Mouse (Mus musculus) spleen, postnatal 14 days (tissue): ENCODE data around the gene Ezr.

Experiments
- DNase-seq, 2 experiments: peaks; one replicate each; pipeline ENCODE4 v3.0.0; 2021 to 2022; ENCODE audit warnings: low spot score in 2 of 2

The Ezr gene

GRCm38 (mm10) chr17:6782611-6783005, at the start of gene Ezr:
Ezr (minus strand) TSS chr17:6782784.
- peak; percentile 87 to 90 for DNase-seq

DNA sequence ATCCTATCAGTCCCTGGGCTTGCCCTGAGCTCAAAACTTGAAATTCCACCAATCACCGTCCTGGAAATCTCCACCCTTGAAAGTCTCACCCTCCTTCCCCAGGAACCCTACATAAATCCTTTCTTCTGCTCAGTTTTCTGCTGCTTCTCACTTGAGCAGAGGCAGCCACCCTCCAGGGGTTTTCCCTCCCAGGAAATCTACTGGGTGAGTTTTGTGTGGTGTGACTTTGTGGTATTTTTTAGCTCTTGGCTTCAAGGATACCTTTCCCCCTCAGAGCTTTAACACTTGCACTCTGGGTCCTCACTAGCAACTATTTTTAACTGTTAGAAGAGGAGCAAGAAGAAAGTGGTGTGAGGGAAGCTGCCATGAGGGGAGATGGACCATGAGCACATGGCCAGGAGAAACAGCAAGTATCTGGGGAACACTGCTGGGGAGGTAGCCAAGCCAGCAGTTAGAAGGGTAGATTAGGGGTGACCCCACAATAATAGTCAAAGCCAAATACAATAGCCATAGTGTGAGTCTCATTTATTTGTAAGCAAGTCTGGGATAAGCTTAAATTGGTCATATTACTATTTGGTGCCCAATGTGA, 47.5 kb upstream of the Ezr start:
- DNase-seq: no peak

DNA sequence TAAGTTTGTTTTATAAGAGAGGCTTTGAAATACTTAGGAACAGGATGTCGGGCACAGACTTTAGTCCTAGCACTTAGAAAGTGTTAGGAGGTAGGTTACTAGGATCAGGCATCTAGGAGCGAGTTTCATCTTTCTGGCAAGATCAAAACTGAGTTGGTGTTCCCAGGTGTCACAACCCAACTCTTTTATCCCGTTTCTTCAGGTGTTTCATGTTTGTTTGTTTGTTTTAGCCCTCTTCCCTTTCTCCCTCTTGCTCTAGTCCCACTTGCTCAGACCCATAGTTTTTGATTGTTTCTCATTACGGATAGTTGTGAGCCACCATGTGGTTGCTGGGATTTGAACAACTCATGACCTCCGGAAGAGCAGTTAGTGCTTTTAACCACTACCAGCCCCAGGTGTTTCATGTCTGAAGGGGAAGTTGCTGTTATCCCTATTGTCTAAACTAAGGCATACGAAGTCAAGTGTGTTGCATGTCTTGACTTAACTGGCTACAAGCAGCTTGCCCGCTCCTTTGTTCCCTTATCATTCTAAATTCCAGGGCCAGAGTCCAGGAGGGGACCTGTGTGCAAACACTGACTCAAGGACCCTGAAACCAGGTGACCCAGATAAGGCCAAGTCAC, 46.1 kb upstream of the Ezr start:
- DNase-seq: no peak

- DNase-seq: peak; percentile 96 to 98
Observed at GRCm38 (mm10) chr17:6827740-6828461, 45.3 kb upstream of the Ezr start.

DNA sequence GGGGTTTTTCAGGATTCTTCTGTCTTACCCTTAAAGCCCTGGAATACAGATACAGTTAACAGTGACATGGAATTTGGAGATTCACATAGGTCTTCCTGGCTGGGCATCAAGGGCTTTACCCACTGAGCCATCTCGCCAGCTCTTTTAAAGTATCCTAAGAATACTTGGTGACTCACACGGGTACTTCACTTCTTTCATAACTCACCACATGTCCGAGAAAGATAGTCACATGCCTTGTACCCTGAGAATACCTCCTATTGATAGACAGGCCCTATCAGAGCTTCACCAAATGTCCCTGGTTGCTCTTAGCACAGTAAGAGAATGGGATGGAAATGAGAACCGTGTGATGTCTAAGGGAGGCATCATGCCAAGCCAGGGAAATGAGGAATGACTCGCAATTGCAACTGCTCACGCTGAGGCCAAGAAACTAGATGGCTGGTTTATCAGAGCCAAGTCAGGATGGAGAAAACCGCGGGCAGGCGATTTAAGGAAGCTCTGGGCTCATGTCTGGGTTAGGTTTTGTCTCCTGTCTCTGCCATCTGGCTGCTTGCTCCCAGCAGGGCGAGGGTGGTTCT, 44.7 kb upstream of the Ezr start:
- DNase-seq: no peak

GRCm38 (mm10) chr17:6816796-6817195, 34.2 kb upstream of the Ezr start:
- no peak for DNase-seq

DNA sequence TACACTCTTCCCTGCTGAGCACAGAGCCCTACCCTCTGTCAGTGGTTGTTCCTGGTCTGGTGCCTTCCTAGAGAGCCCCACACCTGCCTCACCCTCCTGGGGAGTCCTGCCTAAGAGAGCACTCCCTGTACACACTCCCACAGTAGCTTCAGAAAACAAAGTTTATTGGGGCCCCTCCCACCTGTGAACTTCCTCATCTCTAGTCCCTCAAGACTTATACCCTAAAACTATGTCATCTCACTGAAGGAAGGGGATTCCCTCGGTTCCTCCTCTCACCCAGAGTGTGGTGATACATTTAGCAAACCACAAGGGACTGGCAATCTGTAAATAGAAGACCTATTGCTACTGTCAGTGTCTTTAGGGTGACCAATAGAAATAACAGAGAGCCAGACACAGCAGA, 33.6 kb upstream of the Ezr start:
- peak in 1 of 2 experiments; percentile 28 for DNase-seq

DNA sequence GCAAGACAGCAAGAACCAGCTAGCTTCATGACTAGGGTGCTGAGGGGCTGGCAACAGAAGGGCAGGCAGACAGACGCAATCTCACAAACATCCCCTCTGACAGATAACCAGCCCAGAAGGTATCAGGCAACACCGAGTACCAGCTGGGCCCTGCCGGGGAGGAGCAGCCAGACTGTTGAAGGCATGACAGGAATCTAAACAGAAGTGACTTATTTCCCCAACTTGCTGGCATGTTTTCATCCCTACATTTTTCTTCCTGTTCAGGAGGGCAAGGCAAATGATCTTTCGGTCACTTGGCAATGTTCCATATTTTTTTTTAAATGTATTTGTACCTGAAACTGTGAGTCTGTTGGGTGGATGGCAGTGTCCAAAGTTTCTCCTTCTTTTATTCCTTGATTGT, 32.1 kb upstream of the Ezr start:
- DNase-seq: no peak

DNA sequence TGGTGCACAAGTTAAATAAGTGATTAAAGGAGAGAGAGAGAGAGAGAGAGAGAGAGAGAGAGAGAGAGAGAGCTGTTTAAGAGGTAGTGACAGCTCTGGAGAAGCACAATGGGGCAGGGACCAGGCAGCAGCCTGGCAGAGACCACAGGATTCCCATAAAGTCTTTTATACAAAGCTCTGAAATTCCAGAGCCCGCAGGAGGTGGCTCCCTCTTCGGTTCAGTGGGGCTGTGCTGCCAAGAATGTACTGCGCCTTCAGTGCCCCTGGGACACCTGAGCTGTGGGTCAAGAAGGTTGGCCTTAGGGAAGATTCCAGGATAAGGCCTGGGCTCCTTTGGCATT, 30.2 kb upstream of the Ezr start:
- DNase-seq: no peak

DNA sequence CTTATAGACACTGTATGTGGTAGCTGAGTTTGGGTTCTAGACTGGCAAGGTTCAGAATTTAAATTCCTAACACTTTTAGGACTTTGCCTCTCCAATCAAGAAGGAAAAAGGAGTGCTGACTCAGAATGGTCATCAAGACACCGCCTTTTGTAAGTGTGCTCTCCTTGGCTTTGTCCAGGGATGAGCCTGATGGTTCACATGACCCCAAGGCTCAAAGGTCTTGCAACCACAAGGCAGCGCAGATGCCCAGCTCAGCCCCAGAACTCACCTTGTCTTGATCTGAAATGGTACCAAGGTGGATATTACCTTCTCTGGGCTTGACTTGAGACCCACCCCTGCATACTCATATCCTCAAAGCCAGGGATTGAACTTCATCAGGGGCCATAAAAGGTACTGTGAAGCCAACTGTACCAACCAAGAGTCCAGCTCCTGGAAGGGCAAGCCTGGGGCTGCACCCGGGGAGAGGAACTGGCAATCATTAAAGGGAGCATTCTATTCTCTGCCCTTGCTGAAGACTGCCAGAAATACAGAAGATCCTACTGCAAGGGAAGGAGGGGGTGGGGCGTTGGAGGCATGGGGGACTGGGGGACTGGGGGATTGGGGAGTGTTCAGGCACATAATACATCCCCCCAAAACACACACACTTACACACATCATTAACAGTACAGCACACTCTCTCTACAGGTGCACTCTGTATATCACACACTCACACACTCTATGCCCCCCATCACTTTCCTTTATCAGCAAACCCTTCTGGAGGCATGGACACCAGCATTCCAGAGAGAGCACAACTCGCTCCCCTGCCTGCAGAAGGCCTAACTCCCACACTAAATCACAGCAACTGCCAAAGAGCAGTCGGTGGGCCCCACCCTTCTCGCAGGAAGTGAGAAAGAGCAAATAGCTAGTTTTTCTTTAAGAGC, 29.6 kb upstream of the Ezr start:
- no peak for DNase-seq

DNA sequence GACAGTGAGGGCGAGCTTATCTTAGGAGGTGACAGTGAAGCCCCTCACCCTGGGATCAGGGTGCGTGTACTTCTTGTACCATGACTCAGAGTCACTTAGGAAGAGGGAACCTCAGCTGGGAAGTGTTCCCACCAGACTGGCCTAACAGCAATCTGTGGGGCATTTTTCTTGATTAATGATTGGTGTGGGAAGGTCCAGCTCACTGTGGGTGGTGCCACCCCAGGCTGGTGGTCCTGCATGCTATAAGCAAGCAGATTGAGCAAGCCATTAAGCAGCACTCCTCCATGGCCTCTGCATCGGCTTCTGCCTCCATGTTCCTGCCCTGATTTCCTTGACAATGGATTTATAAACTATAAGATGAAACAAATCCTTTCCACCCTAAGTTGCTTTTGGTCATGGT, 26.7 kb upstream of the Ezr start:
- DNase-seq: no peak

DNA sequence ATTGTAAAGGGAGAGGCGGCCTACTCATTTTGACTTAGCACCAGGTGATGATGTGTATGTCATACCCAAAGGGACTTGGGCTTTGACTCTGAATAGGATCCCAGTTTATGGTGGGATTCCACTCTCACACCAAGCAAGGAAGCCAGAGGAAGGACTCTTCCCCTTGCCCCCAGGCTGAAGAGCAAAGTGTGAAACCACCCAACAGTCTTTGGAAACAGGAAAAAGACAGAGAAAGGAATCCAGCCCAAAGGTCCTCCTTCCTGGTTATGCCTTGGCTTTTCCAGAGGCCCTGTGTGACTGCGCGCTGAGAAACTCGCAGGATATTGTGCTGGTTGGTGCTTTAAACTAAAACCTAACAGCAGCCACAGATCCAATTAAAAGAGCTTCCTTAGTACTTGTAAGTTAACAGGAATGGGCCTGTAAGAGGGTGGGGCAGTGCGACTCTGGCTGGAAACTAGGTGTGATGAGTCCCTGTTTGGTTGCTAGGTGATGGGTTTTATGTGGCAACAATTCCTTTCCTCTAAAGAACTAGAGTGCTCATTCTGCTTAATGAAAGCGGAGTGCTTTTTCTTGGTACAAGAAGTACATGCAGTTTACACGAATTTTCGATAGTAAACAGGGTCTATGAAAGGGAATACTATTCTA, 26.1 kb upstream of the Ezr start:
- DNase-seq: no peak

DNA sequence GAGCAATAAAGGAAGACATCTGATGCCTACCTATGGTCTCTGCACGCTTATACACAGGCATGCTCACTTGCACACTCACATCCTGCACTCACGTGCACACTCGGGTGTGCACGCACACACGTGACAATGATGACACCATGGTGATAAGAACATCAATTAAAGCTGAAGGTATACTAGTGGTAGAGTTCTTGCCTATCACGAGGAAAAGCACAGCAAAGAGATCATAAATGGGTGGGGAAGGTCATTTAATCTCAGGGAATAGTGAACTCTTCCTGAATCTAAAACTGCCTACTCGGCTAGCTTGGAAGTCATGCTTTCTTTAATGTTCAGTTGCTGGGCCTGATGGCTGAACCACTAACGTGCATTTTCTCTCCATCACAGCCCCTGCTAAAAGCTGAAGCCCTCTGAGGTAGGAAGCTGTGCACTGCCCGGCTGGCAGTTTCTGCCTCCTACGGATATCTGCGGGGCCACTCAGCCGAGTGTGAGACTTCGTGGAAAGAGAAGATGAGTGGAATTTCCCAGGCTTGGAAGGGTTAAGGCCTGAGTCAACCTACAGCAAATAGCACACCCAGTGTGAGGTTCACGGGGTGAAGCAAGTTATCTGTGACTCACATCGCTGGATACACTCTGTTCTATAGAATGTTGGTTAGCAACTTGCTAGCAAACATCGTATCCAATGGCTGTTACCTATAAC, 25.4 kb upstream of the Ezr start:
- DNase-seq: no peak

- DNase-seq: no peak
Observed at GRCm38 (mm10) chr17:6804853-6805543, 22.4 kb upstream of the Ezr start.

GRCm38 (mm10) chr17:6804111-6804510, 21.5 kb upstream of the Ezr start:
- DNase-seq: no peak

- no peak for DNase-seq
Observed at GRCm38 (mm10) chr17:6803614-6804013, 21.0 kb upstream of the Ezr start.

DNA sequence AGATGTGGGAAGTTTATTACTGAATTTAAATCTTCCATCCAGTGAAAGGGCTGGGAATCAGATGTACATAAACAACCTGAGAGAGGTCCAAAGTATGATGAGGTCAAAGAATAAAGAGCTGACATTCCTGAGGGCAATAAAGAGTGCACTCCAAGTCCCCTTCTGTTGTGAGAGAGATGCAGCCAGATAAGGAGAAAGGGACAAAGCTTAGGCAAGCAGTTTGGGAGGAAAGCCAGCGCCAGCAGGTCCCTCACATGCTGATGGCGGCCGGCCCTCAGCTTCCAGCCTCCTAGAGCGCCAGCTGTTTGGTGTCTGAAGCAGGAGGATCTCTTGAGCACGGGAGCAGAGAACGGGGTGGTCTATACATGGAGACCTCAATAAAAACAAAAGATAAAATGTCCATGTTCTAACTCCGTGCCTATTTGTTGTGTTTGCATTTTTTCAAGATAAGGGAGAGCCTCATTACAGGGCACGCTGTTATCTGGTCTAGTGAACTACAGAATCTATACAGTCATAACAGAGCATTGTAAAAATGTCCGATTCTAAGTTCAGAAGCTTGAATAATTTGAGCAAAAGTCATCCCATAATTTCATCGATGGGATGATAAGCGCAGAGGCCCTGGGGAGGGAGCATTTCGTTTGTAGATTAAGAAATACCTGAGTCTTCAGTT, 15.9 kb upstream of the Ezr start:
- no peak for DNase-seq

DNA sequence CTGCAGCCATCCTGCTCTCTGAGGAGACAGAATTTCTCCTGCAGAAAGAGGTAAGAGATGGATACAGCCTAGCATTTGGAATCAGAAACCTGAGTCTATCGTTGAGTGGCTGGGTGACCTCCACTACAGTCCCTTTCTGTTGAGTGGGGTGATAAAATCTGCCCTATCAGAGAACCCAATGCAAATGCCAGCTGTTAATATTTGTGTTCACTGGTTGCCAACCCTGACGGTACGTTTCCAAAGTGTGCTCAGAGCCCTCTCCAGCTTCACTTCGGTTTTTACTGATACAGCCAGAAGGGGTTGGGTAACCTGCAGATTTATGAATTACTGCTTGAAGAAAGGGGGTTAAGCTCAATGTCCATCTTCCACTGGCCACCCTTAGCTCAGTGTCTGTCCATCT, 14.9 kb upstream of the Ezr start:
- DNase-seq: no peak

DNA sequence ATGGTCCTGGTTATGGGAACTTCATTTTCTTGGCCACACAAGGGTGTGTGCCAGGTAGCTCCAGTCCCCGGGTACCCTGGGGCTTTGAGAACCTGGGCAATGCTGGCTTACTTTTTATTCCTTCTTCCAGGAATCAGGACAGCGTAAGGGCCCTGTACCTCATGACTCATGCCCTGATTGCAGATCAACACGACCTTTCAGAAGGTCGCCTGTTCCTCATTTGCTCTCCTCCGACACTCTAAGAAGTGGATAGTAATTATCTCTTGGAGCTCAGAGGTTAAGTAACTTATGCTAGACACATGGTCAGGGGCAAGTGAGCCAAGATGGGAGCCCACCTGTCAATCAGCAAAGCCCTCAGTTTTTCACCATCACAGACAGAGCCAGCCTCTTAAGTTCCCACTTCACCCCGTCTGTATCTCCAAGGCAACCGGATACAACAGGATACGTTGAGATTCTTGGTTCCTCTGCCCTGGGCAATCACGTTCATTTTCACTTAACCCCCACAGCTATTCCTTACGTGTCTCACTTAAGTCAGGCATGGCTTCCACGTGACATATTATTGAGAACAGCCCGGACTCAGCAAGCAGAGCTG, 11.7 kb upstream of the Ezr start:
- no peak for DNase-seq
